Mouse (Mus musculus): Measurements from ENCODE around the gene Rps6ka4.

Rps6ka4 gene

DNA sequence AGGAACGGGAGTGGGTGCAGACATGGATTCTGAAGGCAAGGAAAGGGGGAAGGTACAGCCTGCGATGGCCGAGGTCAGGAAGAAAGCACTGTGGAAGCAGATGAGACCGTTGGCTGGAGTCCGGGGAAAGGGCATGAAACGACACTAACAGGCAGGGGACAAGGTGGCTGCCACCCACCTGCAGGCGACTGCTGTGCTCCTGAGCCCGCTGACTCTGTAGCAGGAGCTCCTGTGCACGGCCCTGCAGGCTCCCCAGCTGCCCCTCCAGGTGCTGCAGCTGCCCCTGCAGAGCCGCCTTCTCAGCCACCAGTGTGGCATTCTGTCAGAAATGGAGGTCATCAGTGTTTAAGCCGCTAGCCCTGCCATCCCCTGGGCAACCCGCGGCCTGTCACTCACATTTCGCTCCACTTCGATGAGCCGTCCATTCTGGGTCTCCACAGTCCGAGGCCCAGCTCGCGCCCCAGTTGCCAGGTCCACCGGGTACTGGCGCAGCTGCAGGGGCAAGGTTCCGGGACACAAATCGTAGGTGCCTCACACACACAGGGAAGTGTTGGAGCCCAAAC is 9.2 kb upstream of the Rps6ka4 start:
- DNase-seq = no peak

DNA sequence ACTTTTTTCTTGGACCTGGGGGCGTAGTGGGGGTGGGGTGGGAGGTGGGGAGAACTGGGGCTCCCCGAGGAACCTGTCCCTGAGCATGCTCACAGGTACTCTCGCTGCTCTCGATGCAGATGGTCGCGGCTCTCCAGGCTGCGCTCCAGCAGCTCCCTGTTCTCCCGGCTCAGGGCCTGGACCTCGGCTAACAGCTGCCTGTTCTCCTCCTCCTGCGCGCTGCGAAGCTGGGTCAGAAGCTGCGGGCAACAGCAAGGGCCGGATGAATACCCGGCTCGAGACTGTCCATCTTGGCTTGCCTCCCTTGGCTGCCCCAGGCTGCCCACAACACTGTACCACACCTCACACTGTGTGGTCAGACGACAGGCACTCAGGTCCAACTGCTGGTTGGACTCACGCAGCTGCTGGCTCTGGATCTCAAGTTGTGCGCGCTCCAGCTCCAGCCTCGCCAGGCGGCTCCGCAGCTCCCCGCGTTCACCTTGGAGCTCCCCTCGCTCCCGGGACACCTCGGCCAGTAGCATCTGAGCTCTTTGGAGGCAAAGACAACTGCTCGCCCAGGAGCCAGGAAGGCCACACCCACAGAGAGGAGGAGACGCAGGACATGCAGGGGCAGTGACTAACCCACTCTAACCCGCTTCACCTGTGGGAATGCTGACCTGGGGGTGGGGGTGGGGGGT is 7.5 kb upstream of the Rps6ka4 start:
- no peak for DNase-seq

DNA sequence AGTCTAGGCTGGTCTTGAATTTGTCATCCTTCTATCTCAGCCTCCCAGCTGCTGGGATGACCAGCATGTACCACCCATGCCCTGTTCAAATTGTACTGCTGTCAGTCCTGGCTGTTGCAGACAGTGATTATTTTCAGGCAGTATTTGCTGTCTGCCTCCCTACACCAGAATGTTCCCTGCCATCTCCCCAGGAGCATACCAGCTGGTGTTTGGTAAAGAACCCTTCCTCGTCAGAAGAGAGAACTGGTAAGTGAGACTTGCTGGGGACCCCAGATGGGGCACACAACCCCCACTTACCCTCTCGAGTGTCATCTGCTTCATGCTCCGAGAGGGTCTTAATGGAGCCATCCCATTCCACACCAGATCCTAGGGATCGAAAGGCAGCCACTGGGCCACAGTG is 5.6 kb upstream of the Rps6ka4 start:
- DNase-seq = no peak

DNA sequence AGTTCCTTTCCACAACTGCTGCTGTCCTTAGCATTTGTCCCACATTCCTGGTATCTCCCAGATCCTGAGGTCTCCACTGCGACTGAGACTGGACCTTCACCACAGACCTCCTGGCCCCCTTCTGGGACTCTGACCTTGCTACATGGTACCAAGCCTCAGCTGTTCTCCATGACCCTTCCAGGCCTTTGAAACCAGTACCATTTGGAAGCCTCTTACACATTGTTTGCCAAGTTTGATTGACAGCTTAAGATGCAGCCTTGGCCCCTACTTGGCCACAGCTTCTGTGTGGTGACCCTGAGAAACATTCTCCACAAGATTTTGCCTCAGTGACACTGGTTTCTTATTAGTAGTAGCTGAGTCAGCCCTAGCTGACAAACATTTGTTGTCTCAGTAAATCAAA is 1.9 kb upstream of the Rps6ka4 start:
- DNase-seq = no peak

DNA sequence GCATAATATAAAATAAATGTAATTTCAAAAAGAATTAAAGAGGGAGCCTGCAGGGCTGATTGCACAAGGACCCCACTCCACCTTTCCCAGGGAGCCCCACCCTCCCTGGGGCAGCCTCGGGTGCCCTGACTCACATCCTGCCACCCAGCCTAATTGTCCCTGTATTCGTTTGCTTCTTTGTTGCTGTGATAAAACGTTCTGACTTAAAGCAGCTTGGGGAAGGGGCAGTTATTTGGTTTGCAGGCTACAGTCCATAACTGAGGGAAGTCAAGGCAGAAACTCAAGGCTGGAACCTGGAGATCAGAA is 809 bp upstream of the Rps6ka4 start:
- no peak for DNase-seq

DNA sequence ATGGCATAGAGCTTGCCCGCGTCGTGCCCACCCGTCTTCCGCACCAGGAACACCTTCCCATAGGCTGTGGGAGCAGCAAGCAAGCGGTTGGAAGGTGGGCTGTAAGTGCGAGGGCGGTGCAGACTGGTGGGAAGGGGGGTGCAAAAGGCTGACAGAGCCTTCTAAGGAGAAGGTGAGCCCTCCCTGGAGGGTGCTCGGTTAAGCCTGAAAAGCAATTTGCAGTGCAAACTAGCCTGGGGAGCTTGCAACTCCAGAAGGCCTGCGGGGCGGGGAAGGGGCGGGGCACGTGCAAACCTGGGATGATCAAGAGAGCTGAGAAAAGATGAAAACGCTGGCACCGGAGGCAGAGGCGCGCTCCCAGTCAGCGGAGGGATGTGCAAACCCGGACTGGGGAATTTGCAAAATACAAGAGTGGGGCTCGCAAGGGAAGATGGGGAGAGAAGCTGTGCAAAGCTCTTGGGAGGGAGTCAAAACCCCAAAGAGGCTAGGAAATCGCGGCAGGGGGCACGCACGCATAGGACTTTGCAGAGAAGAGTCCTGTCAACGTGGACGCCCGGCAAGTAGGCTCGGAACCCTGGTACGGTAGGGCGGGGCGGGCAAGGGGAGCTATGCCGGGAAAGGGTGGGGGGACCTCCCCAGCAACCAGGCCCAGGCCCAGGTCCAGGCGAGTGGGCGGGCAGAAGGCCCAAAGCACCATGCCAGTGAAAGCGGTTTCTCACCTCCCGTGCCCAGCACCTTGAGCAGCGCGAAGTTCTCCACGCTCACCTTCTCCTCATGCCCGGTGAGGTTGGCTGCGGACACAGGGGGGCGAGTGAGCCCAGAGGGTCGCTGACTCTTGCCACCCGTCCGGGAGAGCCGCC is 591 bp downstream of the Rps6ka4 start:
- DNase-seq = peak; percentile 69

DNA sequence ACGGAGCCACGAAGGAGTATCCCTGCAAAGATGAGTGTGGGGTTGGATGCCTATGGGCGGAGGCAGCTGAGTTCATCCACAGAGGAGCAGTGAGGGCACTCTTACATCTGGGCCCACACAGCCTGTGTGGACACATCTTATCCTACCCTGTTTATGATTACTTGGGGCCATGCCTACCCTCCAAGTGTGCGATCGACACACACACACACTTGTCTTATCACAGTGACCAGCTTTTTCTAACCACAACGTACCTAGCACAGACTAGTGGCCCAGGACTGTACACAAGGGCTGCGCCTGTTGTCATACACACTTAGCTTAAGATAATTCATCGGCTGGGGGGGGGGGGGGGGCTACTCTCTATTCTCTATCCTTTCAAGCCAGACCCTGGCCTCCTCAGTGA is 8.1 kb downstream of the Rps6ka4 start:
- DNase-seq = no peak

DNA sequence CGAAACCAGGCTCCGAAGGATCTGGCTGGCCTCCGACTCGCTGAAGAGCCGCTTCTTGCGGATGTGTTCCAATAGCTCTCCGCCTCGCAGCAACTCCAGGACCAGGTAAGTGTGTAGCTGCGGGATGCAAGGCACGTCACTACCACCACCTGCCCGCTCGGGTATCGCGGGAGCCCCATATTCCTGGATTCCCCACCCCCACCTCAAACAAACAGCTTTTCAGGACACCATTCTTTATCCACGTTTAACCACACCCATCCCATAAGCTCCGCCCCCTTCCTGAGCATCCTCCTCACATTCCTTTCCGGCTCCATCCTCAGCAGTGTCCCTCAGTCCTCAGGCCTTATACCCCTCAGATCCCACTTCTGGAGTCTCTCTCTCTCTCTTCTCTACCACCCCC is 9.1 kb downstream of the Rps6ka4 start:
- no peak for DNase-seq

DNA sequence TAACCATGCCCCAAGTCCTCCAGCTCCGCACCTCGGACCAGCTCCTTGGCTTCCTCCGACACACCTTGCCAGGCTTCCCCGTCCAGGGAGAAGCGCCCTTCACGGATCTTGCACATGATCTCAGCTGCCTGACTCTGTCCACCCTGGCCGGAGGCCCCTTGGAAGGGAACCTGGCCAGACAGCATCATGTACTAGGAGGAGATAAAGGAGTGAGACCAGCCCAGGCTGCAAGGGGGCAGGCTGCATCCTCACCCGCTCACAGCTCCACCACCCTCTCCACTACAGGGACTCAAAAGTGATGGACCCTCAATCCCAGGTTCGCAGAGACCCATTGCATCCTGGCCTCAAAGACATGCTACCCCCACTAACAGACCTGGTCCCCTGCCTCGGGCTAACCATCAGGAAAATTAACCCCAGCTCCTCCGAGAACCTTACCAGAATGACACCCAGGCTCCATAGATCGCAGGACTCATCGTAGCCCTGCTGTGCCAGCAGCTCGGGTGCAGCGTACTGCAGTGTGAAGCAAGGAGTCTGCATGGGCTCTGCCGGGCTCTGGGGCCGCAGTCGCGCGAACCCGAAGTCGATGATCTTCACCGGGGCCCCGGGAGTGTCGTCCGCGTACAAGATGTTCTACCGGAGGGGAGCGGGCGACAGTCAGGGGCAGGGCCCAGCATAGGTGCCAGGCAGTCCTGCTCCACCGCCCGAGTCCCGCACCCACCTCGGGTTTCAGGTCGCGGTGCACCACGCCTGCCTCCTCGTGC is 9.7 kb downstream of the Rps6ka4 start:
- DNase-seq = no peak

DNA sequence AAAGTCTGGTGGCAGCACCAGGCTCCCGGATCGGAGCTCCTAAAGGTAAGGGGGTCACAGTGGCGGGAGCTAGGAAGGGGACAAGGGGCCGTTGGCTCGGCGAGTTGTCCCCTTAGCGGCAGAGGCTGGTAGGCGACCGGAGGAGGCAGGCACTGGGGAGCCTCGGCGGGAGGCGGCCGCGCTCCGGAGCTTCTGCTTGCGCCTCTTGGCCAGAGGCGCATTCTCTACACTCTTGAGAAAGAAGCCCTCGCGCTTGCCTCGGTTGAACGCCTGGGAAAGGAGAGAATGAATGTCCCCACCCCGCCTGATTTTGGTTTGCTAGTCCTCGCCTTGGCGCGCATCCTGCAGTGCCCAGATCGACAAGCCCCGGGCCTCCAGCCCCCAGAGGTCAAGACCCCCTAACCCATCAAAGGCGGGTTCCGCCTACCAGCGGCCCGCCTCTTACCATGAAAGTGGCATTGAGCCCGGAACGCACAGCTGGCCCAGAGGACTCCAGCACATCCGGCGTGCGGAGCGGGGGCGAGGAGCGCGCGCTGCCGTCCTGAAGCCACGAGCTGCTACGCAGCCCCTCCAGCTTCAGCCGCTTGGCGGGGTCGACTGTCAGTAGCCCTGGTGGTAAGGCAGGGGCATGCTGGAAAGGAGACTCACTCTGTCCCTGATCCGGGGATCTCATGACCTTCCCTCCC is 10.4 kb downstream of the Rps6ka4 start:
- DNase-seq = no peak

DNA sequence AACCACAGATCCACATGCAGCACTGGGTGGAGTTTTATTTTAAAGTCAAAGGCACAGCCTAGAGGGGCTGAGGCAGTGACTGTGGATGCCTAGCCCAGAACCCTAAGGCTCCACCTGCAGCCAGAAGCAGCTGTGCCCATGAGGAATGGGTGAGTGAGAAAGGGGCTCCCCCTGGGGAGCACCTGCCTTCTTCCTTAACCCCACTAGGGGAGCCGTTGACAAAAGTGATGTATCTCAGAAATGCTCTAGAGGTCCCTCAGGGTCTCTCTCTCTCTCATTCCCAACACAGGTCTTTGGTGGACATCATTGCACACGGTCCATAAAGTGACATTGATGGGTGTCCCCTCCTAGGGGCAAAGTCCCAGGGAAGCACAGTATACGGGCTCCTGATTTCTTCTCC is 11.4 kb downstream of the Rps6ka4 start:
- DNase-seq = no peak

DNA sequence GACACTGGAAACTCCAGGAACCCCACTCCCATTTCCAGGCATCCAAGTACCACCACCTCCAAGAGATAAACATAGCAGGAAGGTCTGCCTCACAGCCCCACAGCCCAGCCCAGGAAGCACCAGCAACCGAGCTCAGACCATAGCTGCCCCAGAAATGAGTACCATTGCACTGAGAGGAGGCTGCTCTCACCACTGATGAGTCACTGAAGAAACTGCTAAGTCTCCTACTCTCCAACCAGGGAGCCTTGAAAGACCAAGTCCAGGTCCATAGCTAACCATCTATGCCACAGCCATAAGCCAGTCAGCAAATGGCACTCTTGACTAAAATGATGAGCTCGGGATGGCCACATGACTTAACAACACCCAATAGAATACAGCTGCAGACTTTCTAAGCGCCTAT is 13.8 kb downstream of the Rps6ka4 start:
- DNase-seq = no peak

DNA sequence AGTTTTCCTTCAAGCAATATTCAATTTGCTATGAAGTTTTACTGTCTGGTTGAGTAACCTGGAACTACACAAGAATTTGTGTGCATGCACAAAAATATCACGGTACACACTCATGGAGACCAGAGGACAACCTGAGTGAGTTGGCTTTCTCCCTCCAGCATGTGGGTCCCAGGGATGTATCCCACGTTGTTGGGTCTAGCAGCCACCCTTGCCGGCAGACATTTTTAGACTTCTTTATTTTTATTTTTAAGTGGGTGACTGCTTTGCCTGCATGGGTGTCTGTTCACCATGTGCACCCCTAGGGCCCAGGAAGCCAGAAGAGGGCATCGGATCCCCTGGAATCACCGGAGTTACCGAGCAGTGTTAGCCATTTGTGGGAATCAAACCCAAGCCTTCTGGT is 15.1 kb downstream of the Rps6ka4 start:
- no peak for DNase-seq

DNA sequence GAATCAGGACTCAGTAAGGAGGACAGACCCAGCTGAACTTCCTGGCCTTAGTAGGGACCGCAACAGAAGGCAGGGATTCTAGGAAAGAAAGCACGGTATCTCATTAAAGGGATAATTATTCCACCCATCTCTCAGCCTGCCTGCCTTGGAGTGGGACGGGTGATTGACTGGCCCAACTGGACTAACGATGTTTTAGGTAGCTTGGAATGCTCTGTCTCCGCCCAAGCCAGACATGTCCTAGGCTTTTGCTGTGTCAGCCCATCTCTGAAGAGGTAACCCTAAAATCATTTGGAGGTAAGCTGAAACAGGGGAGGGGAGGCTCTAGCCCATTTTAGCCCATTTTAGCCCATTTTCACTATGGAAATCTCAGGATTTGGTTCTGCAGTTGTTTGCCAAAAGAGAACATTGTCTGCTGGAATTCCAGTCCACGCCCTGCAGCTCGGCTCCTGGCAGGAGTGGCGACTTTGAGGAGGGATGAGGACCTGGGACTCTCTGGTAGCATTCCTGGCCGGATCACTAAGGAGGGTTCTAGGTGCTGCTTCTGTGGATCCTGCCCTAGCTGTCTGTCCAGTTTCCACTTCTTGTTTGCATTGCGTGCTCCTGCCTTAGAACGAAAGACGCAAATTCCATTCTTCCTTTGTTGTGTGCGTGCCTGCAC is 19.8 kb downstream of the Rps6ka4 start:
- DNase-seq = no peak

DNA sequence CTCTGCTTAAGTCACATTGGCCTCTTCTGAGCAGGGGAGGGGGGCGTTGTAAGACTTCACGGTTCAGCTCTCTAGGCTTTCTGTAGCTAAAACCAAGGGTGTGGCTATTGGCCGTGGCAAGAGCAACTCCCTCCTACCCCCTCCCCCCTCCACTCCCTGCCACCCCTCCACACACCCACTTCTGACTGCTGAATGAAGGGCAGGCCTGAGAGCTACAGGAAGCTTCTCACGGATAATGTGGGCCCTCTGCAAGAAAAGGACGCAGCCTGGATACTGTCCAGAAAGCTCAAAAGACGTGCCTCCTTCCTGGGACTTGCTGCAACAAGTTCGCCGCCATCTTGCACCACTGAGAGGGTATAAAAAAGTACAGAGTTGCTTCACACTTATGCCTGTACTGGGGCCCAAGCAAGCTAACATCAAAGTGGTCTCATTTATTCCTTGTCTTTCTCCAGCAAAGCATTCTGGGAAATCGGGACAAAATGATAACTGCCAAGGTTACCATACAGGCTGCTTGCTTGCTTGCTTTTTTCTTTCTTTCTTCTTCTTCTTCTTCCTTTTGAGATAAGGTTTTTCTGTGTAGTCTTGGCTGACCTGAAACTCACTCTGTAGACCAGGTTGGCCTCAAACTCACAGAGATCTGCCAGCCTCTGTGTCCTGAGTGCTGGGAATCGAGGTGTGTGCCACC is 21.2 kb downstream of the Rps6ka4 start:
- DNase-seq = no peak

DNA sequence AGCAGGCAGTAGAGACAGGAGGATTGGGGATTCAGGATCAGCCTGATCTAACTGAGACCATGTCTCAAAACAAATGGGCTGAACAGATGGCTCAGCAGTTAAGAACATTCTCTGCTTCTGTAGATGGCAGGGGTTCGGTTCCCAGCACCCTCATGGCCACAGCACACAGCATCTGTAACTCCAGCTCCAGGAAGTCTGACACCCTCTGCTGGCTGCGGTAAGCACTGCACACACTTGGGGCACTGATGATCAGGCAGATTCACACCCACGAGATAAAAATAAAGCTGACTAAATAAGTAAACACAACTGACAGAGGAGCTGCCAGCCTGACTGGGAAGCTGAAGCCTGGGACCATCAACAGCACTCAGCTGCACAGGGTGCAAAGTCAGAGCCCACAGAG is 25.5 kb downstream of the Rps6ka4 start:
- no peak for DNase-seq

DNA sequence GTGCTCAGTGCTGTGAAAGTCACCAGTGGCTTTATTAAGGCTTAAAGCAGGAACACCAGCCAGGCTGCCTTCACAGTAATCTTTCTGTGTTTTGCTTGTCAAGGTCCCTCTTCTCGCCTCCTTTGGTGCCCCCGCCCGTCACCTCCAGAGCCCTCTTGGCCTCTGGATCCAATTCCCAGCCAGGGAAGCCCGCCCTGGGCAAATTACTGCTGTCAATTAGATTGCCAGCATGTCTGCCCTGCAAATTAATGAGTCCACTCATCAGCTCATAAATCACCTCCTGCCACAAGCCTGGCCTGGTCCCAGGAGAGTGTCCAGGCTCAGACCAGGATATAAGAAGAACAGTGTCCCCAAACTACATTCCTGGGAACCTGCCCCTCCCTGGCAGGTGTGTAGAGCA is 26.1 kb downstream of the Rps6ka4 start:
- no peak for DNase-seq
